Mouse (Mus musculus): ENCODE data around the gene Best3.

- no peak for TF ChIP-seq EP300 (IDR thresholded peaks at IDR 0.05; ENCODE audit: insufficient read depth, low read depth, low read length)
- TF ChIP-seq POLR2A (IDR thresholded peaks at IDR 0.05; ENCODE audit: insufficient read depth, low read length) = no peak
- no peak for TF ChIP-seq CTCF (IDR thresholded peaks at IDR 0.05; ENCODE audit: low read depth, low read length)
These were observed 17.4 kb upstream of the Best3 start for GRCm38 (mm10) chr10:116968741-116969140.

Measured in ES-Bruce4 (cell line).